Mouse (Mus musculus) embryonic facial prominence, embryonic 10.5 days (tissue): ENCODE data around the gene Akap9. TPM values are rescaled to one million over a fixed set of nuclear protein-coding genes. Genes with fewer than 3 reads are reported as not detected.
"Not testable (repeated sequence)": the region's sequence is repeated elsewhere in the genome, so short reads cannot be mapped to it uniquely, and the experiment has no call there.

ENCODE experiments used
- DNase-seq: peaks from one replicate; pipeline ENCODE4 v3.0.0-alpha.2; 2017; ENCODE audit warnings: low spot score
- H3K27ac ChIP-seq: fragments of 300-500 bp; sonication (generic); replicated peaks from 2 replicates; pipeline ENCODE4 v1.5.1; 2016; ENCODE audit warnings: mild to moderate bottlenecking
- H3K27me3 ChIP-seq: fragments of 300-500 bp; sonication (generic); replicated peaks from 2 replicates; pipeline ENCODE4 v1.6.1; 2016; ENCODE audit warnings: low read depth, mild to moderate bottlenecking; ENCODE audit not compliant: poor library complexity, severe bottlenecking
- H3K36me3 ChIP-seq: fragments of 300-500 bp; sonication (generic); replicated peaks from 2 replicates; pipeline ENCODE4 v1.6.1; 2016; ENCODE audit warnings: mild to moderate bottlenecking, moderate library complexity
- H3K4me1 ChIP-seq: fragments of 300-500 bp; sonication (generic); 2 replicates; pipeline ENCODE4 v1.6.1; 2016
- H3K4me3 ChIP-seq: fragments of 300-500 bp; sonication (generic); 2 replicates; pipeline ENCODE4 v1.5.1; 2016; ENCODE audit warnings: mild to moderate bottlenecking, moderate library complexity
- H3K9me3 ChIP-seq: fragments of 300-500 bp; sonication (generic); 2 replicates; pipeline ENCODE4 v1.6.1; 2016; ENCODE audit warnings: mild to moderate bottlenecking
- WGBS: fragments of 180-500 bp; shearing (Covaris S2); methylation state at CpG from one replicate; pipeline ENCODE4 v1.1.7; 2016; 5-methylcytosine and 5-hydroxymethylcytosine counted together
- polyA plus RNA-seq: library from polyadenylated mRNA; unstranded; fragments of >200 nt; fragmentation: Nextera tagmentation; extraction: Ambion mirVana; gene quantifications from 2 replicates; pipeline ENCODE4 v1.2.1, GENCODE M21; 2016

The Akap9 gene
- polyA plus RNA-seq, 1 experiment from 2014 or later = 119 TPM

DNA sequence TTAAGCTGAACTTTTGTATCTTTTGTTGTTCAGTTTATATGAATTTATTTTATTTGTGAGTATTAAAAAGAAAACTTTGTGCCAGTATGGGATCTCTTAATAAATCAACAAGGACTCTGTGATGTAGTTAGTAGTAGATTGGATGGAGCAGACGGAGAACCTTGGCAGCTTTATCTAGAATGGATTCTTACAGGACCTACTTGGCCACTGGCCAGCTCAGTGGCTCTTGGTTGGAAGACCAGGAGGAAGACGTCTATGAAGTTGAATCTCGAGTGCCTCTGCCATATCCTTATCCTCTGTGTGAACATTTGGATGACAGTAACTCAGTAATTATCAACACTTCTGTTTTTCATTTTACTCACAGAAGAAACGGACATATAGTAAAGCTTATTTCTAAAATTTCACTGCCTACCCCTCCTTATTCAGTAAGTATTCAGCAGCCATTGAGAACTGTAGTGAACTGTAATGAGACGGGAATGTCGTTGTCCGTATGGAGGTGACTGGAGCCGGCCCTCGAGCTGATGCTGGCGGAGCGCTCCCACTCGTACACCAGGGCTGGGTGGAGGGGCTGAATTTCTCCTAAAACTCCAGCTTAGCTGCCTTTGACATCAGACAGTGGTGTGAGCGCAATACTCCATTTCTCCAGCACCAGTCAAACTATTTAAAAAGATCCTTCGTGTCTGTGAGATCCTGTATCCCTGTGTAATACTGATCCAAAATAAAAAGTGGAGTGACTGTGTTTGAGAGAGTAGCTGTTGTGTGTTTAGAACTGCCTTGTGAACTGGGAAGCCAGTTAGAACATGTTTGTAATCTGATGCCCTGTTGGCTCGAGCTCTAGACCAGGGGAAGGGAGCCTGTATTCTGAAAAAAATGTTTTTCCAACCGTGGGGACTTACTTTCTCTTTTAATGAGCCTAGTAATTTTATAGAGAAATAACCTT is 96.2 kb downstream of the Akap9 start:
- DNase-seq = peak; percentile 23
- 69% methylated on average over 16 of the region's 16 CpGs for WGBS
- H3K9me3 ChIP-seq = no peaks in the 10 kb centered on the region
- peaks cover 5% of the 10 kb centered on the region for H3K4me1 ChIP-seq
- H3K36me3 ChIP-seq = peaks cover 27% of the 10 kb centered on the region
- H3K27ac ChIP-seq = peak overlapping the region; percentile 25; the same call in 1 of the 2 replicates
- no peaks in the 10 kb centered on the region for H3K27me3 ChIP-seq
- H3K4me3 ChIP-seq = no peak overlapping the region

GRCm38 (mm10) chr5:4024727-4025126 is 96.9 kb downstream of the Akap9 start:
- WGBS = 77% methylated on average over 4 of the region's 4 CpGs
- Histone ChIP-seq H3K4me3 (no peak overlapping the region), H3K27me3 (no peaks in the 10 kb centered on the region), H3K4me1 (peaks cover 5% of the 10 kb centered on the region), H3K27ac (no peak overlapping the region), H3K9me3 (no peaks in the 10 kb centered on the region), H3K36me3 (peaks cover 24% of the 10 kb centered on the region)
- no peak for DNase-seq

DNA sequence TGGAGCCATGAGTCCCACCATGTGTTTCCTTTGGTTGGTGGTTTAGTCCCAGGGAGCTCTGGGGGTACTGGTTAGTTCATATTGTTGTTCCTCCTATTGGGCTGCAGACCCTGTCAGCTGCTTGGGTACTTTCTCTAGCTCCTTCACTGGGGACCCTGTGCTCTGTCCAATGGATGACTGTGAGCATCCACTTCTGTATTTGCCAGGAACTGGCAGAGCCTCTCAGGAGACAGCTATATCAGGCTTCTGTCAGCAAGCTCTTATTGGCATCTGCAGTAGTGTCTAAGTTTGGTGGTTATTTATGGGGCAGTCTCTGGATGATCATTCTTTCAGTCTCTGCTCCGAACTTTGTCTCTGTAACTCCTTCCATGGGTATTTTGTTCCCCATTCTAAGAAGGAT is 98.5 kb downstream of the Akap9 start:
- 82% methylated on average over 1 of the region's 1 CpGs for WGBS
- not testable (repeated sequence) for H3K4me3 ChIP-seq

GRCm38 (mm10) chr5:4028486-4029173 is 100.8 kb downstream of the Akap9 start:
- Histone ChIP-seq H3K4me3 (no peak overlapping the region), H3K27me3 (no peaks in the 10 kb centered on the region), H3K4me1 (peaks cover 5% of the 10 kb centered on the region), H3K27ac (no peak overlapping the region), H3K9me3 (no peaks in the 10 kb centered on the region), H3K36me3 (peaks cover 35% of the 10 kb centered on the region)
- DNase-seq = no peak
- WGBS = 90% methylated on average over 6 of the region's 6 CpGs

More for the DNA sequence above, 98.5 kb downstream of the Akap9 start:
- not testable (repeated sequence) for DNase-seq, H3K4me1 ChIP-seq, H3K27ac ChIP-seq, H3K27me3 ChIP-seq, H3K9me3 ChIP-seq
- H3K36me3 ChIP-seq = peaks cover 28% of the 10 kb centered on the region

GRCm38 (mm10) chr5:4031846-4032245 is 104.0 kb downstream of the Akap9 start:
- Histone ChIP-seq H3K4me1 (no peaks in the 10 kb centered on the region), H3K27ac (no peak overlapping the region), H3K4me3 (no peak overlapping the region), H3K9me3 (no peaks in the 10 kb centered on the region), H3K36me3 (peaks cover 62% of the 10 kb centered on the region), H3K27me3 (no peaks in the 10 kb centered on the region)
- DNase-seq = no peak
- 84% methylated on average over 4 of the region's 4 CpGs for WGBS

GRCm38 (mm10) chr5:4036686-4037085 is 108.8 kb downstream of the Akap9 start:
- Histone ChIP-seq H3K4me3 (no peak overlapping the region), H3K4me1 (no peaks in the 10 kb centered on the region), H3K36me3 (peaks cover 79% of the 10 kb centered on the region), H3K9me3 (no peaks in the 10 kb centered on the region), H3K27ac (no peak overlapping the region), H3K27me3 (no peaks in the 10 kb centered on the region)
- no peak for DNase-seq
- WGBS = 94% methylated on average over 9 of the region's 9 CpGs

DNA sequence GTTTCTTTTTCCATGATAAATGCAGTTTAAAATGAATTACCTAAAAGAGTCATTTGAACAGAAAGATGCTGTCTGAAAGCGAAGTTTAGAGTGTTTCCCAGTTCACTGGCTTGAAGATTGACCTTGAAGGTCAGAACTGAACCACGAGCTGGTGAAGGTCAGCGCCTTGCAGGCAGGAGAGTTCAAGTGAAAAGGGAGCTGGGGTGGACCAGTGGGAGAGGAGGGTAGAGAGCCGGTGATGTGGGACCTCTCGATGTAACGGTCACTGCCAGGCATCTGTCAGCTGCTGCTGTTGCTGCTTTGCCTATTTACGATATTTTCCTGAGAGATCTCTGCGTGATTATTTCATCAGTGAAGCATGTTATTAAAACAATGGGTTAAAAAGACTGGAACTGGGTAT is 111.5 kb downstream of the Akap9 start:
- no peak for DNase-seq
- Histone ChIP-seq H3K27ac (no peak overlapping the region), H3K4me3 (no peak overlapping the region), H3K9me3 (no peaks in the 10 kb centered on the region), H3K4me1 (no peaks in the 10 kb centered on the region), H3K27me3 (no peaks in the 10 kb centered on the region), H3K36me3 (peaks cover 86% of the 10 kb centered on the region)
- 87% methylated on average over 8 of the region's 8 CpGs for WGBS

GRCm38 (mm10) chr5:4040372-4040771 is 112.5 kb downstream of the Akap9 start:
- Histone ChIP-seq H3K27me3 (no peaks in the 10 kb centered on the region), H3K27ac (no peak overlapping the region), H3K4me3 (no peak overlapping the region), H3K36me3 (peaks cover 86% of the 10 kb centered on the region), H3K4me1 (no peaks in the 10 kb centered on the region), H3K9me3 (no peaks in the 10 kb centered on the region)
- 87% methylated on average over 6 of the region's 6 CpGs for WGBS
- DNase-seq = peak; percentile 17

GRCm38 (mm10) chr5:4040922-4041321 is 113.1 kb downstream of the Akap9 start:
- no peak for DNase-seq
- peaks cover 86% of the 10 kb centered on the region for H3K36me3 ChIP-seq

GRCm38 (mm10) chr5:4060313-4060712 is 132.5 kb downstream of the Akap9 start:
- WGBS = 94% methylated on average over 8 of the region's 8 CpGs
- DNase-seq = no peak
- no peaks in the 10 kb centered on the region for H3K27me3 ChIP-seq
- no peaks in the 10 kb centered on the region for H3K9me3 ChIP-seq
- H3K27ac ChIP-seq = no peak overlapping the region
- H3K4me3 ChIP-seq = no peak overlapping the region
- H3K36me3 ChIP-seq = peaks cover 98% of the 10 kb centered on the region
- H3K4me1 ChIP-seq = no peaks in the 10 kb centered on the region

More at GRCm38 (mm10) chr5:4040922-4041321, 113.1 kb downstream of the Akap9 start:
- no peak overlapping the region for H3K27ac ChIP-seq
- H3K4me3 ChIP-seq = no peak overlapping the region
- no peaks in the 10 kb centered on the region for H3K4me1 ChIP-seq
- H3K9me3 ChIP-seq = no peaks in the 10 kb centered on the region
- 87% methylated on average over 2 of the region's 2 CpGs for WGBS
- no peaks in the 10 kb centered on the region for H3K27me3 ChIP-seq

DNA sequence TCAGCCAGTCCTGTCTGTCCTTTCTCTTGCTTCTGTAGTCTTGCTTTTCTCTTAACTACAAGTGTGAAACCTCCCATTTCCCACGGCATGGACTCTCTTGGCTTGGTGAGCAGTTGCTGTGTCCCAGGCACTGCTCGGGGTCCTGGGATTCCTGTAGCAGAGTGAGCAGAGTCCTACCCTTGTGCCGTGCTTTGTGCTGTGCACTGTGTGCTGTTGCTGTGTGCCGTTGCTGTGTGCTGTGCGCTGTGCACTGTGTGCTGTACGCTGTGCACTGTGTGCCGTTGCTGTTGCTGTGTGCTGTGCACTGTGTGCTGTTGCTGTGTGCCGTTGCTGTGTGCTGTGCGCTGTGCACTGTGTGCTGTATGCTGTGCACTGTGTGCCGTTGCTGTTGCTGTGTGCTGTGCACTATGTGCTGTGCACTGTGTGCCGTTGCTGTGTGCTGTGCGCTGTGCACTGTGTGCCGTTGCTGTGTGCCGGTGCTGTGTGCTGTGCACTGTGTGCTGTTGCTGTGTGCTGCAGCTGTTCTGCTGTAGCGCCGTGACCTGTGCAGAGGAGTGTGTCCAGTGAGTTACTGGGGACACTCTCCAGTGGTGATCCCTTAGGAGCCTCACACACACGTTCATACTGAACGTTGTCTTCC is 138.7 kb downstream of the Akap9 start:
- WGBS = 93% methylated on average over 18 of the region's 18 CpGs
- no peaks in the 10 kb centered on the region for H3K4me1 ChIP-seq
- no peak overlapping the region for H3K27ac ChIP-seq
- DNase-seq = no peak
- no peaks in the 10 kb centered on the region for H3K9me3 ChIP-seq
- H3K36me3 ChIP-seq = peaks cover 98% of the 10 kb centered on the region
- no peaks in the 10 kb centered on the region for H3K27me3 ChIP-seq
- no peak overlapping the region for H3K4me3 ChIP-seq

DNA sequence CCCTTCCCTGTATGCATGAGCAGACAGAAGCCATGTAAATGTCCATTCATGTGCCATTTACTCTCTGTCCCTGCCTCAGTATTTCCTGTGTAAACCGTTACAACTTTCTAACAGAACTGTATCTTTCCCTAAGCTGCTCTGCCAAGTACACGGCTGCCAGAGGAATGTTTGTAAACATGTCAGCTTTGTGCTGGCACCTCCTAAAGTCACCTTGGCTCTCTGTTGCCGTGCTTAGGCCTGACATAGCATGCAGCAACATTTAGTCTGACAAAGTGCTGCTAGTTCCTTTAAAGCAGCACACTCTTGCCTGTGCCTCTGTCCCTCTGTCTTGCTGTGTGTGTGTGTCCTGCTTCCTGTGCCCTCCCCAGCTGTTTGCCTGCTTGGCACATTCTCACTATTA is 139.3 kb downstream of the Akap9 start:
- Histone ChIP-seq H3K27me3 (no peaks in the 10 kb centered on the region), H3K4me3 (no peak overlapping the region), H3K36me3 (peaks cover 98% of the 10 kb centered on the region), H3K4me1 (no peaks in the 10 kb centered on the region), H3K9me3 (no peaks in the 10 kb centered on the region), H3K27ac (no peak overlapping the region)
- 86% methylated on average over 3 of the region's 3 CpGs for WGBS
- no peak for DNase-seq
